Mouse (Mus musculus) cerebellum, adult 9-11 months (tissue): ENCODE measurements around the gene Rbm20.
"Not testable (repeated sequence)": the region's sequence is repeated elsewhere in the genome, so short reads cannot be mapped to it uniquely, and the experiment has no call there.

Experiments used
- DNase-seq: peaks from one replicate; pipeline ENCODE4 v3.0.0; 2022

The Rbm20 gene

DNA sequence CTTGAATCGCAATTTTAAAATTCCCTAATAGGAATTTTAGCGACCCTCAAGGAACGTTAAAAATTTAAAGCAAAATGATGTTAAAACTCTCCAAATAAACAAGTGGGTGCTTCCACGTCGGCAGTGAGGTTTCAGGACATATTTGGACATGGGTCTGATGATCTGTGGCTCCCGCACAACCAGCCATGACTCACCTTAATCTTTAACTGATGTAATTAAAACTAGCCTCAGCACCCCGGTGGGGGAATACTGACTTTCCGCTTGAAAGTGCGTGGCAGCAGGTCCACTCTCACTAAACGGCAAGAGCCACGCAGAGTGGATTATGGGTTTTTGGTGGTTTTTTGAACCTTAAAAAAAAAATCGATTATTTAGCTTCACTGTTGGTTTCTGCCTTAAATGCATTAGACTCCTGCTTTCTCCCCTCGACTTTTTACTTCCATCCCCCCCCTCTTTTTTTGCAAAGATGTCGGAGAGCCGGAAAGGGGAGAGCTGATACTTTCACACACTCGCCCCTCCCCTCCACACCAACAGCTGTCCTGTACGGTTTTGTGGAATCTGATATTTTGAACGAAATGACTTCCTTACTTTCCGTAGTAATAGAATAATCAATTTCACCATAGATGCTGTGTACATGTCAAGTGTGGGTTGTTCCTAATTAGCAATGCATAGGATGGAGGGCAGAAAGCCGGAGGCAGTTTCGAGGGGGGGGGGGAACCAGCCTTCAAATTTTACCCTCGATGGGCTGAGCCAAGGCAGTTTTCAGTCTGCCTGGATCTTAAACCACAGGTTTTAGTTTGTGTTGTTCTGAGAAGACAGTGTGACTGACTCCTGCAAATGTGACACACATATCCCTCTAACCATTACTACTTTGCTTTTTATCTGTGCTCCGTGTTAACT lies 117.1 kb downstream of the Rbm20 start:
- DNase-seq = no peak

DNA sequence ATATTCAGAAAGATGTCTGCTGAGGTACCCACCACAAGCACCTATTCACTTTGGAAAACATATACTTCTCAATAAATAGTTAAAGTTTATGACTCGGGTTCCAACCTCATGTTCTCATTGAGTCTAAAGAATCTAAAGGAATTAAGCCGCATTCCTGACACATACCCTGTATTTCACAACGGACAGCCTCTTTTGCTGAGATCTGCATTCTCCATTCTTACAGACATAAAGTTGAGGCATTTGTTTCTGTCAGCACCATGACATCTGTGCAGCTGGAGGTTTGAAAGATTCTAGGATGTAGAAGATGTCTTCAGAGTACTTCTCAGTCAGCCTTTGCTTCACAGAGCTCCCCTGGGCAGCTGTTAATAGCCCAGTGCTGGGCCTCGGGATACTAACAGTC lies 117.9 kb downstream of the Rbm20 start:
- no peak for DNase-seq

DNA sequence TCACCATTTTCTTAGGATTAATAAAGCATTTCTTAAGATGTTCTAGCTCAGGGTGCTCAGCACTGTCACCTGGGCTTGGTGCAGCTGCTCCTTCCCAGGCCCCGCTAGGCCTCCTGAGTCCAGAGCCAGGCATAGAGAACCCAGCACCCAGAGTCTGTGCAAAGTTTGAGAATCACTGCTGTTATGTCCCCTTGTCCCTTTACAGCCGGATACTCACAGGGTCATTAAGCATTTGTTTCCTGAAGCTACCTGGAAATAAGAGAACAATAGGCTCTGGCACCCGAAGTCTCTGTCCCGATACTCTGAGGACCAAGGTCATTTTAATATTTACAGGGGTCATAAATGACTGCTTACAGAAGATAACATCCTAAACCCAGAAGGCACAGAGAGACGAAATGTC lies 118.9 kb downstream of the Rbm20 start:
- no peak for DNase-seq

DNA sequence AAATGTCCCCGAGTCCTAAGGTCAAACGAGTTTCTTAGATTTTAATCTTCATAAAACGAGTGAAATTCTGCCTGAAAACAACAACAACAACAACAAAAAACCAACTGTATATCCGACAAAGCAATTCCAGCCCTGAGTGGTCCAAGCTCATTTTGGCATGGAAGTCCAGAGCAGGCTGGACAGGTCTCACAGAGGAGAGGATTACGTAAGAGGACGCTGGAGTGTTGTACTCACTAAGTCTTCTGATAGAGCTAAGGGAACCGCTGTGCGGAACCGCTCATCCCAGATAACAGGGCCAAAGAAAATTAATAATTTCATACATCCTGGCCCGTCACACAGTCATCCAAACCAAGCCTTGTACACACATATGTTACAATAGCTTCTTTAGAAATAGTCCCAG lies 120.7 kb downstream of the Rbm20 start:
- no peak for DNase-seq

DNA sequence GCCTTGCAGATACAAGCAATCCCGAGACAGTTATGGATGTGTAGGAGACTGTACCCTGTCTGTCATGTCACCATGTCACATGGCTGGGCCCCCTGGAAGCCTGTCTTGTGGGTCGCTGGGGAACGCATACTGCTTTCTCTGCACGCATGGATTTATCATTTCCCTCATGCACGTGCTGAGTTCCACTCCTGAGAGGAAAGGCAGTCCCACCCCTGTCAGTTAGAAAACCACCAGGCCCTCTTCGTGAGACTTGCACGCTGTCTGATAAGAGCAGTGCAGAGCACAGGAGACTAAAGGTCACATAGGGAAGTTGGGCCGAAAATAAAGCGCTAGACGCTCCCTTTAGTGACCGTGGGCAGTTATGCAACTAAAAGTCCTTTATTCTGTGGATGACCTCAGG lies 122.8 kb downstream of the Rbm20 start:
- no peak for DNase-seq

DNA sequence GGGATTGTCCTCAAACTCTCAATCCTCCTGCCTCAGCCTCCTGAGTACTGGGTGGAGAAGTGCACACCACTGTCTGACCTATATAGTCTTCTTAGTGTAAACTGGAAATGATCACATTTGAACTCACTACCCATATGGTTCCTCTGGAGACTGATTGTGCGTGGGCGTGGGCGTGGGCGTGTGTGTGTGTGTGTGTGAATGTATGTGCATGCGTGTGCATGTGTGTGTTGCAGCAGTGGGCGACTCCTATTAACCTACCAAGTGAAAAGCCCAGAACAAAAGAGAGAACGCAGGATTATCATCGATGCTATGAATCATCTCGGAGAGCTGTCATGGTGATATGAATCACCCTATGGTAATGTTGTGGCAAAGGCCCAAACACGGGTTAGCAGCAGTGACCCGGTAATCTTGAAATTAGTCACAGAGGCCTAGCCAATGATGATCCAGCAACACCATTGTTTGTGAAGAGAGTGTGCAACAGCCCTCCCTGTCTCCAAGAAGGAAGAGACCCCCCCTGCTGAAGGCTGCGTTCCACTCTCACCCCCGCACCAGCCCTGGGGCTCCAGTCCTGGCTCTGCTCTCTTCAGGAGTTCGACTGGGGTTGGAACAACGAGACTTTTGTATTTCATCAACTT lies 123.4 kb downstream of the Rbm20 start:
- DNase-seq = no peak

DNA sequence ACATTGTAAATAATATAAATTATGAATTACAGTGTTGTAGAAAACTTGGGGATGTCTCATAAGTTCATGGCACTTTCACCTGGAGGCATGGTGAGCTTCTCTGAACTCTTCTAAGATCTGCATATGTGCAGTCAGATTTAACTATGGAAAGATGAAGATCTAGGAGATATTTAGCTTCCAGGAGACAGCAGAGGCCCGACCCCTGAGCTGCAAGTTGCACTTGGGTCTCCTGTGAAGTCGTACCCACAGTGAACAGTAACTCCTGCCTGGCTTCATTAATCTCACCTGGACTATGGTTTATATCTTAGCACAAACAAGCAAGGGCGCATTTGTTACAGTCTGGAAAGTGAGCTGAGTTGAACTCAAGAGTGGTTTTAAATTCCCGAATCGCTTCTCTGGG lies 124.3 kb downstream of the Rbm20 start:
- DNase-seq = no peak

DNA sequence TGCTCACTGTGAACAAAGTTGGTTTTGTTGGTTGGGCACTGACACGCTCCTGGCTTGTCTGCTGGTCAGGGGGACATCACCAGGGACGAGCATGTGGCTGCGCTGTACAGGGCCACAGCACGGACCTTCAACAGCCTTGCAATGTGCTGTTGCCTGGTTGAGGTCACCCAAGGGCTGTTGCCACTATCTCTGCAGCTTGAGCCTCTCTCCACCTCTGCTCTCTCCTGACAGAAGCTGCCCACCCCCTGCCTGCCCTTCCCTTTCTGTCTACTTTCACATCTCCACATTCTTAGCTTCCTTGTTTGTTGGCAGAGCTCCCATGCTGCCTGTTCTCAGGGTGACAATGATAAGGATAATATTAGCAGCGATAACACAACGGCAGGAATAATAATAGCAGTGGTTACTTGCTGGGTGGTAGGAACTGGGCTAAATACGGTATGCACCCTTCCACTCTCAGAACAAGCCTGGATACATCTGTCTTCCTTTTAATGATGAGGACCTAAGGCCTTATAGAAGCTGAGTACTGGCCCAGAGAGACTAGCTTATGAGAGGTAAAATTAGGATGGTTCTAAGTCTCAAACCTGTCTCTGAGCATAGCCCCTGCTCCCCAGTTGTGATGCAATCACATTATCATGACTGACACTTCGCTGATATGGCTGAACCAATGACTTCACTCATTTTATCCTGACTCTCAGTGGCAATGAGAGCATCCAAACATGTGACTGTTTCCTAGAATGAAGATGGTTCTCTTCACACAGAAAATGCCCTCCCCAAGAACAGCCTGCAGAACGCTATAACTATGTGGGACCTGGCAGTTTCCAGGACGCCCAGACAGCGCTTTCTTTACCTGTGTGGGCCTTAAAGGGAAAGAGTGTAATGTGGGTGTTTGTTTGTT lies 124.9 kb downstream of the Rbm20 start:
- DNase-seq = no peak

DNA sequence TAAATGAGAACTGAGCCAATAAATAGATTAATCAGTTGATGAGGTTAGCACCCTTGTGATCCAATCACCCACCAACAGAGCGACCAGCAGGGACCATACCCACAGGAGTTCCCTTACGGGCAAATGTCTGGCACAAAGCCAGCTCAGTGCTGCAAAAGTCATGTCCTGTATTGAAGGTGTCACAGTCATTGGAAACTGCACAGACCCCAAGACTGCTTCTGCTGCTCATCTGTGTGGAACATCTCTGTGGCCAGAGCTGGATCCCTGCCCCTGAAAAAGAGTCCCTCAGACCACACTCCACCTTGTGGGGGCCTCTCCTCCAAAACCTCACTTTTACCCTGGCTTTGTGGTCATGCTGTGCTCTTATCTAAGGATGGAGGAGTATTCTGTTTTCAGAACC lies 126.8 kb downstream of the Rbm20 start:
- no peak for DNase-seq

DNA sequence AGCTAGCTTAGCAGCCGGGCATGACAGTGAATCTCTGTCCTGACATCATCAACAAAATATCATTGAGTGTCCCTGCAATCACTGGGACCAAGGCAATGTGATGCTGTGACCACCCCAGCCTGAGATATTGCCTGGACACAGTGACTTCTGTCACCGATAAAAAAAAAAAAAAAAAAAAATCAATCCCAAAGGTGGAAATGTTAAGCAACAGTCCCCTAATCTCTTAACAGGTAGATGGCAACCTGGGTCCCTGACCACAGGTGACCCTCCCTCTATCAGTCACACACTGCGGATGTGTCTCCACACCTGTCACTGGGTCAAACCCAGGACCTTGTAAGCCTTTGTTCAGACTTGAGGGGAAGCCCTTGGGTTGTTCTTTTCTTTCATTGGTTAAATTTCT lies 128.0 kb downstream of the Rbm20 start:
- no peak for DNase-seq

DNA sequence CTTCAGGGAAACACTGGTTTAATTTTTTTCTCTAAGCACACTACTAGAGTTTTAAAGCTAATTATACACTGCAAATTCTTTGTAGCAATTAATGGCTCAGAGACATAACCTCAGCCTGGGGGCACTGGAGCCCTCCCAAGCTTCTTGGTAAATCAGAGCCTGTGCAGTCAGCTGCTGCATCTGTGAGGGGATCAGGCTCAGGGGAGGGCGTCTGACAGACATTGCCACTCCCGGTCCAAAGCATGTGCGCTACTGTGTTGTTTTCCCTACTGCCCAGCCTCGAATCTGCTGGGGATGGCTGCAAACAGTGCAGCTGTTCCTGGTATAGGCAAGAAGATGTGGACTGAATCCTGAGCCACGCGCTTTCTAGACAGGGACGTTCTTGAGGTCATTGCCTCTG lies 129.0 kb downstream of the Rbm20 start:
- DNase-seq = no peak

DNA sequence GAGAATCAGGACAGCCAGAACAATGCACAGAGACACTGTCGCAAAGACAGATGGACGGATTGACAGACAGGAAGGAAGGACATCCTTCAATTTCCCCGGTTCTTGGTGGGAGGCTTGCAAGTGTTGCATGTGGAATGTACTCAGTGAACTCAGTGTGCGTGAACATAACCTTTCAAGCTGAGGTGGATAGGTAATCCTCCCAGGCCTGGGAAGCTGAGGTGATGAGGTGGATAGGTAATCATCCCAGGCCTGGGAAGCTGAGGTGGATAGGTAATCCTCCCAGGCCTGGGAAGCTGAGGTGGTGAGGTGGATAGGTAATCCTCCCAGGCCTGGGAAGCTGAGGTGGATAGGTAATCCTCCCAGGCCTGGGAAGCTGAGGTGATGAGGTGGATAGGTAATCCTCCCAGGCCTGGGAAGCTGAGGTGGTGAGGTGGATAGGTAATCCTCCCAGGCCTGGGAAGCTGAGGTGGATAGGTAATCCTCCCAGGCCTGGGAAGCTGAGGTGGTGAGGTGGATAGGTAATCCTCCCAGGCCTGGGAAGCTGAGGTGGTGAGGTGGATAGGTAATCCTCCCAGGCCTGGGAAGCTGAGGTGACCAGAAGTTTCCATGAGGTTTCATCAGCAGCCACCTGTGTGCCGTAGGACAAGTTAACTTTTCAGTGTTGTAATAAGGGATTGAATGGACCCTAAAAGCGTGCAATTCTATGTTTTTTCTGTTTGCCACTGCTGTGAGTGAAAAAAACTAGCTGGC lies 129.6 kb downstream of the Rbm20 start:
- DNase-seq = not testable (repeated sequence)

DNA sequence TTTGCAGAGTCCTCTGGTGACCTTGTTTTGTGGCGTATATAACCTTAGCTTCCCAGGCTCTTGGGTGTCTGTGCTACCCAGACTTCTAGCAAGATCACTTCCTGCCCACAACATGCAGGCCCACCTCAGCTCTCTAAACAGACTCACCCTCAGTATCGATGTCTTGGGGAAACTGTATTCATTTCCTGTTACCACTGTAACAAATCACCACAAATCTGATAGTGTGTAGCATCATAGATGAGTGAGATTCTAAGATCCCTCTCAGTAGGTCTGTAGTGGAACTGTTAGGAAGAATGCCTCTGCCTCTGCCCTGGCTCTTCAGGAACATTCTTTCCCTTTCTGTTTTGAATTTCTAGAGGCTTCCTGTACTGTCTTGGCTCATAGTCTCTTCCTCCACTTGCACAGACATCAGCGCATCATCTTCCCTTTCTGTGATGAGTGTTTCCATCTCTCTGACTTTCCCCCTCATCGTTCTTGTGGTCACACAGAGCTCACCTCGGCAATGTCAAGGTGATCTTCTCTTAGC lies 130.2 kb downstream of the Rbm20 start:
- no peak for DNase-seq

DNA sequence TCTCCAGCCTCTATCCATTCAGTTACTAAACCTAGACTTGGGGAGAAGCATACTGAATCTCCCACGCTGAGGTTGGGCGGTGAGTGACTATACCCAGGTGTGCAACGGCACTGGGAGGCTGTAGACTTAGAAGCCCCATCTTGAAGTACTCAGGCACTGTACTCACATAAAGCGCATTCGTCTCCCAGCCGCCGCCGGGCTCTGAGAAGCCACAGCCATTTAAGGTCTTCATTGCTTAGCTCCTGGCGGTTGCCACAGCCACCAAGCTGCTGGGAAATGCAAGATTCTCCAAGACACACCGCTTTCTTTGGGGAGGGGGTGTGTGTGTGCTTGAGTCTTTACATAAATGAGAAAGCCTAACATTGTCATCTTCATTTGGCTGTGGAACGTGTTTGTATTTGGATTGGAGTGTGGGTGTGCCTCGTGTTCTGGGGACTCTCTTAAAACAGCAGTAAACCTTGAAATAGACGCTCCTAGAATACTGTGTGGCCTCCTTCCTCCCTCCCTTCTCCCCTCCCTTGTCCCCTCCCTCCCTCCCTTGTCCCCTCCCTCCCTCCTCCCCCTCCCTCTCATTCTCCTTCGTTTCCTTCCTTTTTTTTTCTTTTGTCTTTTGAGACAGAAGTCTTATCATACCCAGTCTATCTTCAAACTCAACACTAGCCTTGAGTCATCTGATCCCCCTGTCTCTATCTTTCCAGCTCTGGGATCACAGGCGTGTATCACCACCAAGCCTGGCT lies 131.1 kb downstream of the Rbm20 start:
- DNase-seq = no peak

DNA sequence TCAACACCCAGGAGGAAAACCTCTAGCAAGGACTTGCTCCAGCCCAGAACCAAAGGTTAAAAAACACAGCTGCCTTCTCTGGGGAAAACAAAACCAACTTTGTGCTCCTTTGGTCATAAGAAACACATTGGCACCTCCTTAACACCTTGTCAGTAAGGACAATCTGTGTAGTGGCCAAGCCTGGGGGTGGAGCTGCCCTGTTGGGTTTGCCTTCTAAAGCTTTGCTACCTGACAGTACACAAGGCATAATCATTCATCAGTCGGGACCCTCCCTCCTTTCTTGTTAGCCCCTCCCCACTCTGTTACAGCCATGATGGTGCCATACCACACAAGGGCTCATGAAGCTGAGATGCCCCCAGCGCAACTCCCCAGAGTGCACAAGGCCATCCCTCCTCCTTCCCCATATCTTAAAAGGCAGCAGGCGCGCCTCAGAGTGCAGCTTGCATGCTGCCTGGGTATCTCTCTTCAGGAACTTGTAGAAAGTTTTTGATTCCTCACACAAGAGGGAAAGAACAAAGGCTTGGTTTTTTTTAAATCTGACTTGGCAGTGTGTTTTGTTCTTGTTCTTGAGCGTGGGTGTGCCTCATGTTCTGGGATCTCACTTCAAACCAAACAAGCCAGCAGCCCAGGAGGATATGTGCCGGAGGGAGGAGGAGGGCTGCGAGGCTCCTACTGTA lies 132.2 kb downstream of the Rbm20 start:
- no peak for DNase-seq

DNA sequence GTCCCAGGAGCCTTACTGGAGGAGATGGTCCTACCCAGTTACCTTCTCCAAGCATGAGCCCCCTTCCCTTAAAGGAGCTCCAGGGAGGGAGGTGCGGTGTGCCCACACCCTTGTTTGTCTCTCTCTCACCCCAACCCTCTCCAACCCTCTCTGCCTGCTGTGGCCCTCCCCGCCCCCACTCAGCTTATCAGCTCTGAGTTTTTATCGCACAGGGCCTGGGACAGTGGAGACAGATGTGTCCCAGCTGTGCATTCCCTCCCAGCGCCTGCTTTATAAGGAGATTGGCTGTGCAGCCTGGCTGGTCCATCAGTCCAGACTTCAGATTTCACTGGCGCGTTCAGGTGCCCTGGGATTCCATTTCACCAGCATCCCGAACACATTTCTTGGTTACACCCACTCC lies 132.9 kb downstream of the Rbm20 start:
- no peak for DNase-seq

DNA sequence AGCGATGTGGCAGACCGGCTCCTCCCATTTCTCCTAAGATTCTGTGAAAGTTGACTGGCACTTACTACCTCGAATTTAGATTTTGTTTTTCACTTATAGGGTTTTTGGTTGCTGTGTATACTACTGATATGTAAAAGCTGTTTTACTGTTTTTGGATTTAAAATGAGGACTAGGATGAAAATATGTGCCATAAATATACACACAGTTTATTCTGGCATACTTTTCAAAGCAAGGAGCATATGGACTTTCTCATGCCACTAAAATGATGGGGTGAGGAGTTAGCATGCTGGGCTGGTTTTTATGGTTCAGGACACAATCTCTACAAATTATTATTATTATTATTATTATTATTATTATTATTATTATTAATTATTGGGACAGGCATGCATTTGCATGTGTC lies 133.5 kb downstream of the Rbm20 start:
- DNase-seq = no peak

DNA sequence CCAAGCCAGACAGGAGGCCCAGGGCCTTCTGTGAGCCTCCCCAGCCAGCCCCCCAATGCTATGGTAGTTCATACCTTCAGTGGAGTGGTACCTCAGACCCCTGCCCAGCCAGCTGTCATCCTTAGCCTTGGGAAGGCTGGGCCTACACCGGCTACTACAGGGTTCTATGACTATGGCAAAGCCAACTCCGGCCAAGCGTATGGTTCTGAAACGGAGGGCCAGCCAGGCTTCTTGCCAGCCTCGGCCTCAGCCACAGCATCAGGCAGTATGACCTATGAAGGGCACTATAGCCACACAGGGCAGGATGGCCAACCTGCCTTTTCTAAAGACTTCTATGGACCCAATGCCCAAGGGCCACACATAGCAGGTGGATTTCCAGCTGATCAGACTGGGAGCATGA lies 136.5 kb downstream of the Rbm20 start:
- no peak for DNase-seq

DNA sequence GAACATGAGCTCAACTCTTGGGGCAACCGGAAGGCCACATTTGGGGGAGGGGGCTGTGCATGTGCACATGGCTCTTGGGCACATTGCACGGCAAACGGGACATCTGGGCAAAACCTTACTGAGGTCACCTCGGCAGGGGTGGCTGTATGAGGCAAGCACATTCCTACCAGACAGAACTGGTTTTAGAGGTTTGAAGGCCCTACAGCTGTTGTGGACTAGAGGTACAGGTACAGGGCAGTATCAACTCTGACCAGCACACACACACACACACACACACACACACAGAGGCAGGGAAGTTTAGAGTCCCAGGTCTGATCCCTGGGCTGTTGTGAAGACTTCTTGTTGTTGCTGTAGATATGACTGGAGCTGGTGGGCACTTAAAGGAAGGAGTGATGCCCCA lies 138.6 kb downstream of the Rbm20 start:
- DNase-seq = no peak

DNA sequence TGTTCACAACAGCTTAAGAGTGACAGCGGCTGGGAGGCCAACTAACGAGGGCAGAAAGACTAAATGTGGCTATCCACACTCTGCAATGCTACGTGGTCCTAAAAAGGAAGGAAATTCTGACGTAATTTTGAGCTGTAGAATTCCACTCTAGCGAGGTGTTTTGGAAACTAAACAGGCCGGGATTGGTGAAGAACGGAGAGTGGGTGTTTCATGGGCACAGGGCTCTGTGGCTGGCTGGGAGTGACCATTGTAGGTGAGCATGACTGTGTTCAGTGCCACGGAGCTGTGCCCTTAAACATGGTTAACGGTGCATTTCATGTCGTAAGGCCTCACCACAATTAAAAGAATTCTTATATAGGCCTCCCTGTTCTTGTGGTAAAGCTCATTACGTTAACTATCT lies 139.1 kb downstream of the Rbm20 start:
- DNase-seq = no peak

DNA sequence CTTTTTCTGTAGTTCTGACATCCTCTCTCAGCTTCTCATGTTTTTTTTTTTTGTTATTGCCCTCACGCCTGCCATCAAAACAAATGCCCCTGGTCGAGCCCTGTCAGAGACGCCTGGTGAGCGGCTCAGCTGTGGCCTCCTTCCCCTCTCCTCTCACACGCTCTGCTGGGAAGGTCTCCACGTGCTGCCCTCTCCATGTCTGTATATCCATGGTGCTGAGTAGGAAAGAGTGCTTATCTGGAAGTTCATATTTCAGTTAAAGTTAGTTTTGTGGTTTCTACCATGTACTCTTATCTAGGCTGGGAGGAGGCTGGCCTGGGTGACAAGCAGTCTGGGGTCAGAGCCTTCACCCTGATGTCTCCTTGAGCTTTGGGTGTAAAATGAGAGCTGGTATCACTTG lies 142.2 kb downstream of the Rbm20 start:
- DNase-seq = no peak
